Mouse (Mus musculus) cerebellum, postnatal 10 days (tissue): ENCODE measurements around the gene Plcxd2.

ENCODE experiments used
- DNase-seq, 2 experiments: peaks; one replicate each; pipeline ENCODE4 v3.0.0; 2021; ENCODE audit warnings: mixed read lengths in 2 of 2

Plcxd2 gene

GRCm38 (mm10) chr16:45984610-45985606 is 25.1 kb downstream of the Plcxd2 start:
- DNase-seq, result peak in 1 of 2 experiments; percentile 21

DNA sequence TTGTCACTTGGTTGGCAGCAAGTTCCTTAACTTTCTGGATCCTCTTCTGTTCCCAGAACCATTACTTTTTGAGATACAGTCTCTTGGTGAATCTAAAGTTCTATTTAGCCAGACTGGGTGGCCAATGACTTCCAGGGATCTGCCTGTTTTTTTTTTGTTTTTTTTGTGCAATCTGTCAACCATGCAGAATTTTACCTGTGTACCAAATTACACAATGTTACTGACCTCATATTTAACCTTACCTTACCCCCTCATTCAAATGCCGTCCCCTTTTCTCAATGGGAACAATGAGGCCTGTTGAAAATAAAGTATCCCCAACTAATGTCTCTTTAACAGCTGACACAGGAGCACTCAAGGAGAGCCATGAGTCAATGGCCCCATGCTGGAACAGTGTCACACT is 33.8 kb downstream of the Plcxd2 start:
- no peak for DNase-seq

DNA sequence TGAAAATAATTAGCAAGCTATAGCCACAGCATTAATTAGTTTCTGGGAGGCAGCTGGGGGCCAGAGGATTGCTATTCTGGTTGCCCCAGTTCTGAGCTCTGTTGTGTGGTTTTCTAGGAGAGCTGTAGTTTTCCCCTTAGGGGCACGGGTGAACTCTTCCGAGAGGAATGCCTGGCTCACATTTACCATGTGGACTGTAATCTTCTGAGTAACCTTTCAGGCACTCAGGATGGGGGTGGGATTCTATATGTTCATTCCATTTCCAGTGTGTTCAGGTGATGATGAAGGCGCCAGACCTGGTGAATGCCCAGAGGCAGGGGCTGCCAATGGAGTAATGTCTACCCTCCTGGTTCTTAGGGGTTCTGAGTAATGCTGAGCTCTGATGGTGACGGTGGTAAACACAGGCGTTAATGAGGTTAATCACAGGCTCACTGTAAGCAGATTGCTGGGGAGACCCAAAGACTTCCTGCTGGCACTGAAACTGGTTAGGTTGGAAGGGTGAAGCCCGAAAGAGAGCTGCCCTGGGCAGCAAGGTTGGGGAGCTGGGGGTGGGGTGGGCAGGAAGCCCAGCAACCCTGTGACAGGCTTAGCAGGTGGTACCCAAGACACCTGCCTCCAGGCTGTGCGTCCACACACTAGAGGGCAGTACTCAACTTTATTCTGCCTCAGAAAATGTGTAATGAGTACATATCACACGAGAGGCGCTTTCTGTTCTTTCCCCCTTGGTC is 35.9 kb downstream of the Plcxd2 start:
- peak; percentile 21 to 29 for DNase-seq

- no peak for DNase-seq
Observed at GRCm38 (mm10) chr16:45970187-45970586, 39.8 kb downstream of the Plcxd2 start.

DNA sequence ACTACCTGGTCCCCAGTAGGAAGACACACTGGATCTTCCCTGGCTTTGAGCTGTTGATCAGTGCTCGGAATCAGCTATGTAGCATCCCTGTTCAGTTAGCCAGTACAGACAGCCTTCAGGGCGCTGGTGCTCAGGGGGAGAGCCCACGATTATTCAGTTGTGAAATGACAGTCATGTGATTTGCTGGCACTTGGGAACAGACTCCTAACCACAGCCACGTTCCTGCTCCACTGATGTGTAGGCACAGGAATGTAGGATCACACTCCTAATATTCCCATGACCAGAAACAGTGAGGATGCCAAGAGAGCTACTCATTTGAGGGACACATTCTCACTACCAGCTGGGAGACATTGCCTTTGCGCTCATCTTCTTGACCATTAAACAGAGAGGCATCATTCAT is 41.3 kb downstream of the Plcxd2 start:
- no peak for DNase-seq

GRCm38 (mm10) chr16:45967471-45967870 is 42.5 kb downstream of the Plcxd2 start:
- DNase-seq, result peak; percentile 82 to 88

DNA sequence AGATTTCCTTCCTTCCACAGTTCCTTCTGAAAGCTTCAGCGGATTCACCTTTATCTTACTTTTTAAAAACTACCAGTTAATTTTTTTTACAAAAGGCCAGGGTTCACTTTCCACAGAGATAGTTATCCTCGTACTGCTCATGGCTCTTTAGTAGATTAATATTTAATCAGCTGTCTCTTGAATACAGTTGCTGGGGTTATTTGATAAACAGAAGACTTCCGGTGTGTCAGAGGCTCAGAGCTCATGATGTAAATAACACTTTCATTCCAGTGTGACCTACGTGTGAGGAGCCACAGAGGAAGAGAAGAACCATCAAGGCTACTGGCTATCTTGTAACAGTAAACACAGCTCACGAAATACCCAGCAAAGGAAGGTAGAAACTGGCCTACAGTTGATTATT is 43.4 kb downstream of the Plcxd2 start:
- DNase-seq, result no peak

GRCm38 (mm10) chr16:45964777-45965176 is 45.2 kb downstream of the Plcxd2 start:
- DNase-seq, result no peak

DNA sequence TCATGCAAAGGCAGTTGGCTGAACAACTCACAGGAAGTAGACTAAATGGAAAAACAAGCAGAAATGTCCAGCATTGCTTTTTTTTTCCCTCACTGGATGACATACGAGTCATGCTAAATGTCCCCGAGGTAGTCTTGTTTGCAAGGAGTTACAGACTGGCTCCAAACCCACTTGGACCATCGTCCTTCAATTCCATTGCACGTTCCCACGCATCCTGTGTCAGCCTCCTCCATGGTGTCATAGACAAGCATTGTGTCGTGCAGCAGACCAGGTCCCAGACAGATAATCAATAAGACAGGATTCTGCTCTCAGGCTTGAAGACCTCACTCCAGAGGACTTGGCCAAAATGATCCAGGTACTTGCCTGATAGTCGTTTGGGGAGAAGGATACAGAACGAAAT is 46.2 kb downstream of the Plcxd2 start:
- no peak for DNase-seq

GRCm38 (mm10) chr16:45963088-45963487 is 46.9 kb downstream of the Plcxd2 start:
- no peak for DNase-seq

- DNase-seq, result no peak
Observed at GRCm38 (mm10) chr16:45960978-45961377, 49.0 kb downstream of the Plcxd2 start.

- DNase-seq, result no peak
Observed at GRCm38 (mm10) chr16:45956390-45956950, 53.5 kb downstream of the Plcxd2 start.

- DNase-seq, result no peak
Observed at GRCm38 (mm10) chr16:45953394-45953793, 56.6 kb downstream of the Plcxd2 start, which contains the start of gene Phldb2. Gene Phldb2 (minus strand): TSS chr16:45953598.

DNA sequence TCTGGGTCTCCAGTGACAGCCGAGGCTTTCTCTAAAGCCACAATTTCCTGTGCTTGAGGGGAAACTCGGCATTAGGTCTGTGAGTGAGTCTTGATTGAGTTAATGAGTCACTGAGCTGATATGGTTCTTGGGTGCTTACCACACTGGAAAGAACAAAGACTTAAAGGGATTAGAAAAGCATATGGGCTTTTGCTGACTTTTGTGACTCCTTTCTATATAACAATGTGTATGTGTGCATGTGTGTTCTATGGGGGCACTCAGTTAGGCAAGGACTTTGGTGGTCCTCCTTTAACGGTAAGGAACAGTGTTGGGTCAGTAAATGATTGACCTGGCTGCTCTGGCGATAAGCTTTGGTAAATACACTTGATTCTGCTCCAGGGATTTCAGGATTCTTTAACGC is 57.5 kb downstream of the Plcxd2 start:
- DNase-seq, result no peak

GRCm38 (mm10) chr16:45952035-45952434 is 58.0 kb downstream of the Plcxd2 start:
- DNase-seq, result no peak

DNA sequence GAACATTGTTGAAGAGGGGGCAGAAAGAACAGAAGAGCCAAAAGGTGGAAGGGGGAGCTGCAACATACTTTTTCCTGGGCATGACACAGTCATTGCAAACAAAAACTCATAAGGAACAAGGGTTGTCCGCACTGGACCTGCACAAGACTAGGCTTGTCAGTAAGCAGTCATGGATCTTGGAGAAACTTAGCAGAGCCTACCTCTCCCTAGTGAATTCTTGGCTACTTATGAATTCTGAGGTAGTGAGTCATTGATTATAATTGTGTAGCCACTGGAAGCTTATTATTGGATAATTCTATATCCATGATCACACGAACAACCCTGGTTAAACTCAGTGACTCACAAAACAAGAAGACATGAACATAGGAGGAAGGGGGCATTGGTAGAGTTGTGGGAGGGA is 63.7 kb downstream of the Plcxd2 start:
- DNase-seq, result no peak

DNA sequence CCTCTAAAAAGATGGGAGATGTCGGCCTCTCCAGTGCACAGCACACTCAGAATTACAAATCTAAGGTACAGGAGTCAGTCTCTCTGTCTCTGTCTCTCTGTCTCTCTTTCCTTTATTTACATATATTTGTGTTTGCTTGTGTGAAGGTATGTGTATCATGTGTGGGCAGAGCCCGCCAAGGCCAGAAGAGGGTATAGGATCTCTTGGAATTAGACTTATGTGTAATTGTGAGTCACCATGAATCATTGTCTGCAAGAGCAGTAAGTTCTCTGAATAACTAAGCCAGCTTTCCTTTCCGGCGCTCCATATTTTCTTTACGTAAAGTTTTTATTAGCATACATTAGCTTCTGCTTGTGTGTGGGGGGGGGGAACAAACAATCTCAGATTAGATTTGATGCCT is 64.4 kb downstream of the Plcxd2 start:
- DNase-seq, result no peak

DNA sequence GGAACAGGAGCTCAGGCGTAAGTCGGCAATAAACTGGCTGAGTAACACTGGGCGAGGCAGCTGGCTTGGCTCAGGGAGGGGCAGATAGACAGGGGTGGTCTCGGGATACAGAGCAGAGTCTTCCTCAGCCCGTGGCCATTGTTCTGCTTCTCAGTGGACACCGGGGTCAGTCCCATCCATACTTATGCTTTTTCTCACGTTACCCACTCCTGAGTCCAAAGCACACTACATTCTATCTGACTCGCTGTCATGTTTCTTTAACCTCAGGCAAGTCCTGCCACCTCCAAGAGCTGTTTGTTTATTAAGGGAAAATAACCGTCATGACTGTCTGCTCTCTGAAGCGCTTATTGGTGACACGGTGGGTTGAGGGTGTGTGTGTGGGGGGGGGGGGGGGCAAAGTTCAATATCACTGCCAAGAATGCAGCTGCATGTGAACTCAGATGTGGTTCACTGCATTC is 64.8 kb downstream of the Plcxd2 start:
- no peak for DNase-seq

DNA sequence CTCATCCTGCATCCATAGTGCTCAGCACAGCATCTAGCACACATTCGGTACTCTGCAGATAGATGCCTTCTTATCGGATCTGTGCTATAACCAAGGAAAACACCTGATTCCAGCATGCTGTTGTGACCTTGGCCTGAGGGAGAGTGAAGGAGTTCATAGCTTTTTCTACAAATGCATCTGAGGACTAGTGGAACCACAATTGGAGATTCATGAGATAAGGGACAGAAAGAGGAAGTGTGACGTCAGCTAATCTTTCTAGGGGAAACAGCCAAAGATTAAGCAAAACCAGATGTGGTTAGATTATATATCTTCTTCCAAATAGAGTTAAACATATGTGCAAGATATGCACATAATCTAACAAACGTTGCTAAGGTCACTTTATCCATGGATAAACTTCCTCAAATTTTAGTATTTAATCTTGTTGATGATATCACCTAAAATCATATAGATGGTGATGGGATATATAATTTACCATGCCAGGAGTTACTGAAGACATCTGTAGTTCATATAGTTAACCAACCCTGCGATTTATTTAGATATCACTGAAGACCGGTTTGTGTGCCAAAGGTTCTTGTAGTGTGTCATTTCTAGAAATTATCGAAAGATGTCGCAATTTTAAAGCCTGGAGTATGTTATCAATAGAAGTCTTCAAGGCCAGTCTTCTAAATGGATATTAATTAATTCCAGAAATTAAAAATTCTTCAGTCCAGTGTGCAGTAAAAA is 67.7 kb downstream of the Plcxd2 start:
- DNase-seq, result no peak

DNA sequence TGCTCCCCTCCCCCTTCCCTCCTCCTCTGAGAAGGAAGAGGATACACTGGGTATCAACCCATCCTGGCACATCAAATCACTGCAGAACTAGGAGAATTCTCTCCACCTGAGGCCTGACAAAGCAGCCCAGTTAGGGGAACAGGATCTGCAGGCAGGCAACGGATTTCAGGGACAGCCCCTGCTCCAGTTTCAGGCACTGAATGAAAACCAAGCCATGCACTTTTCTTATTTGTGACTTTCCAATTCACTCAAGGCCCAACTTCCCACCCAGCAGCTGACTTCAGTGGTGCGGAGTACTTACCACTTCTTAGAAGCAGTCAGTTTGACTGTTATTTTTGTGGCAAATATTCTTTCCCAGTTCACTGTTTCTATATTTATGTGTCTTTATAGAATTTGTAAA is 69.3 kb downstream of the Plcxd2 start:
- DNase-seq, result no peak

DNA sequence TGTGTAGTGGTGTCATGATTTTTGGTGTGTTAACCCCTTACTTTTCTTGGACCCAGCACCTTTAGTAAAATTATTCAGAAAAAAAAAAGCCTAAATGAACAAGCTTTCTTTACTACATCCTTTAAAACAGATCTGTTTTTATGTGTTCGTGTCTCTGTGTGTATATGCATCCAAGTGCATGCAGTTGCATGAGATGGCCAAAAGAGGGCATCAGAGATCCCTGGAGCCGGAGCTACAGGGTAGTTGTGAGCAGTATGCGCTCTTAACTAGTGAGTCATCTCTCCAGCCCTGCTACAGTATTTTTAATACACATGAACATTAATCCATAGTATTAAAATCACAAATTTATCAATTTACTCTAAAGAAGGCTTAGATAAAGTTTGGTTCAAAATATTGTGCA is 70.6 kb downstream of the Plcxd2 start:
- no peak for DNase-seq

GRCm38 (mm10) chr16:45937381-45937780 is 72.6 kb downstream of the Plcxd2 start:
- DNase-seq, result no peak

- DNase-seq, result no peak
Observed at GRCm38 (mm10) chr16:45936521-45936920, 73.5 kb downstream of the Plcxd2 start.
